9 mouse cellular contexts compared by ENCODE assay signal in genomic region chr9:75435918-75436317, GRCm38 (mm10). TPM values are rescaled to one million over a fixed set of nuclear protein-coding genes. Genes with fewer than 3 reads are reported as not detected.
A peak's percentile ranks its signal among the peaks of the same experiment; 100 is the strongest.
DNase-seq lines count a peak whose midpoint lies in the region; ATAC-seq and TF ChIP-seq lines count a peak whose summit lies in the region.
"Had no signal": no experiment of that assay in that cellular context is flagged by ENCODE, and none has a peak within 500 bp of the region (broad histone marks: within the 10 kb centered on the region; RNA-seq: fewer than 3 reads in every experiment).

No protein-coding gene starts in this region.

- H3K36me3 ChIP-seq in heart, embryonic 12.5 days: no peaks in the 10 kb centered on the region
- no peaks in the 10 kb centered on the region for H3K36me3 ChIP-seq in kidney, postnatal 0 days (ENCODE audit: insufficient read depth, low read length)
- H3K36me3 ChIP-seq in liver, embryonic 14.5 days (replicated peaks; ENCODE audit: control insufficient read depth, insufficient read depth, low read depth): no peaks in the 10 kb centered on the region
- H3K36me3 ChIP-seq in neural tube, embryonic 11.5 days (ENCODE audit: control insufficient read depth, insufficient read depth, low read length): no peaks in the 10 kb centered on the region
- H3K36me3 ChIP-seq in stomach, postnatal 0 days (ENCODE audit: control insufficient read depth, insufficient read depth, low read length): no peaks in the 10 kb centered on the region

- peak; percentile 34 for TF ChIP-seq POLR2A in embryonic fibroblast, embryonic 13.5 days (IDR thresholded peaks at IDR 0.05; ENCODE audit: low read depth, low read length)

- H3K27ac ChIP-seq in embryonic fibroblast, embryonic 13.5 days (ENCODE audit: insufficient read depth, low read length): no peak overlapping the region; the same call in none of the 2 replicates
- H3K27ac ChIP-seq in heart, embryonic 12.5 days (ENCODE audit: poor library complexity, severe bottlenecking): no peak overlapping the region
- peak overlapping the region; percentile 2; the same call in 1 of the 2 replicates for H3K27ac ChIP-seq in kidney, postnatal 0 days
- H3K27ac ChIP-seq in liver, embryonic 14.5 days: no peak overlapping the region
- H3K27ac ChIP-seq in neural tube, embryonic 11.5 days (ENCODE audit: low read depth, low read length): 0 out of 2 replicates have a peak overlapping the region, but pooled peaks have one; percentile 0
- no peak overlapping the region for H3K27ac ChIP-seq in stomach, postnatal 0 days (replicated peaks)

- ATAC-seq in heart, embryonic 12.5 days (ENCODE audit: insufficient number of reproducible peaks, low FRiP score): peak; percentile 80
- ATAC-seq in kidney, postnatal 0 days (replicated peaks; ENCODE audit: low FRiP score, low read depth): peak; percentile 85
- ATAC-seq in liver, embryonic 14.5 days (ENCODE audit: insufficient read depth): peak; percentile 27; the same call in 1 of the 2 replicates
- ATAC-seq in neural tube, embryonic 11.5 days (ENCODE audit: insufficient read depth, low FRiP score, low TSS enrichment): peak; percentile 75
- ATAC-seq in stomach, postnatal 0 days (ENCODE audit: low FRiP score, low TSS enrichment): peak; percentile 79

- WGBS in heart, embryonic 12.5 days: 3% methylated on average over 12 of the region's 12 CpGs
- 2% methylated on average over 12 of the region's 12 CpGs for WGBS in kidney, postnatal 0 days
- WGBS in liver, embryonic 14.5 days (ENCODE audit: insufficient replicate concordance): 4% methylated on average over 12 of the region's 12 CpGs
- WGBS in neural tube, embryonic 11.5 days: 4% methylated on average over 12 of the region's 12 CpGs
- WGBS in stomach, postnatal 0 days: 7% methylated on average over 12 of the region's 12 CpGs

- no peak overlapping the region for H3K4me3 ChIP-seq in embryonic fibroblast, embryonic 13.5 days (ENCODE audit: insufficient read depth, low read length)
- no peak overlapping the region for H3K4me3 ChIP-seq in heart, embryonic 12.5 days
- no peak overlapping the region for H3K4me3 ChIP-seq in kidney, postnatal 0 days (replicated peaks; ENCODE audit: low read depth, low read length)
- H3K4me3 ChIP-seq in liver, embryonic 14.5 days (ENCODE audit: insufficient read depth in 1 of 2, low read depth in 2 of 2, low read length in 2 of 2): no peak overlapping the region
- no peak overlapping the region for H3K4me3 ChIP-seq in neural tube, embryonic 11.5 days (ENCODE audit: low read depth, low read length)
- H3K4me3 ChIP-seq in stomach, postnatal 0 days (ENCODE audit: low read depth, low read length): no peak overlapping the region
- H3K4me3 ChIP-seq: erythroblast, embryonic 14.5 days had no signal

- TF ChIP-seq CTCF in embryonic fibroblast, embryonic 13.5 days (IDR thresholded peaks at IDR 0.05; ENCODE audit: borderline replicate concordance, insufficient read depth, low read length): no peak
- no peak for TF ChIP-seq CTCF in kidney, postnatal 0 days (IDR thresholded peaks at IDR 0.05; ENCODE audit: low read depth)
- TF ChIP-seq CTCF in liver, embryonic 14.5 days (IDR thresholded peaks at IDR 0.05; ENCODE audit: low read depth): no peak
- no peak for TF ChIP-seq CTCF in stomach, postnatal 0 days (IDR thresholded peaks at IDR 0.05; ENCODE audit: low read depth)

- no peak overlapping the region for H3K9ac ChIP-seq in heart, embryonic 12.5 days
- H3K9ac ChIP-seq in kidney, postnatal 0 days (ENCODE audit: low read depth, low read length): no peak overlapping the region
- H3K9ac ChIP-seq in liver, embryonic 14.5 days (replicated peaks): no peak overlapping the region
- peak overlapping the region; percentile 26; the same call in 1 of the 2 replicates for H3K9ac ChIP-seq in neural tube, embryonic 11.5 days (ENCODE audit: low read length)
- H3K9ac ChIP-seq in stomach, postnatal 0 days (ENCODE audit: low read length): no peak overlapping the region

- H3K4me2 ChIP-seq in heart, embryonic 12.5 days: peak overlapping the region; percentile 30
- 0 out of 2 replicates have a peak overlapping the region, but pooled peaks have one; percentile 1 for H3K4me2 ChIP-seq in kidney, postnatal 0 days (ENCODE audit: low read length)
- H3K4me2 ChIP-seq in liver, embryonic 14.5 days (ENCODE audit: low read depth): no peak overlapping the region
- H3K4me2 ChIP-seq in neural tube, embryonic 11.5 days (ENCODE audit: low read depth): no peak overlapping the region
- no peak overlapping the region for H3K4me2 ChIP-seq in stomach, postnatal 0 days (replicated peaks; ENCODE audit: low read depth)

- peaks cover 9% of the 10 kb centered on the region; the same call in 1 of the 2 replicates for H3K4me1 ChIP-seq in embryonic fibroblast, embryonic 13.5 days (ENCODE audit: control insufficient read depth, insufficient read depth, low read length)
- H3K4me1 ChIP-seq in heart, embryonic 12.5 days (replicated peaks): peaks cover 9% of the 10 kb centered on the region
- H3K4me1 ChIP-seq in kidney, postnatal 0 days (replicated peaks; ENCODE audit: insufficient read depth, low read length): no peaks in the 10 kb centered on the region
- H3K4me1 ChIP-seq in liver, embryonic 14.5 days (replicated peaks; ENCODE audit: control insufficient read depth in 2 of 2, insufficient read depth in 2 of 2, low read length in 1 of 2): peaks cover 3 to 6% of the 10 kb centered on the region in 2 experiments; a peak in 1 of 4 replicates
- H3K4me1 ChIP-seq in neural tube, embryonic 11.5 days (ENCODE audit: control insufficient read depth, insufficient read depth, low read length): no peaks in the 10 kb centered on the region
- H3K4me1 ChIP-seq in stomach, postnatal 0 days (replicated peaks; ENCODE audit: control insufficient read depth, insufficient read depth): no peaks in the 10 kb centered on the region

- no peak for TF ChIP-seq EP300 in liver, embryonic 14.5 days (IDR thresholded peaks at IDR 0.05; ENCODE audit: low read depth)
- no peak for TF ChIP-seq EP300 in stomach, postnatal 0 days (optimal IDR thresholded peaks at IDR 0.05)

- H3K27me3 ChIP-seq in heart, embryonic 12.5 days (replicated peaks): no peaks in the 10 kb centered on the region
- H3K27me3 ChIP-seq in kidney, postnatal 0 days (ENCODE audit: insufficient read depth, low read length): no peaks in the 10 kb centered on the region
- no peaks in the 10 kb centered on the region for H3K27me3 ChIP-seq in liver, embryonic 14.5 days (ENCODE audit: control insufficient read depth, insufficient read depth, low read length)
- H3K27me3 ChIP-seq in neural tube, embryonic 11.5 days (ENCODE audit: control insufficient read depth, insufficient read depth, low read length): no peaks in the 10 kb centered on the region
- no peaks in the 10 kb centered on the region for H3K27me3 ChIP-seq in stomach, postnatal 0 days (ENCODE audit: control insufficient read depth, insufficient read depth, low read length)

- H3K9me3 ChIP-seq in heart, embryonic 12.5 days (replicated peaks): no peaks in the 10 kb centered on the region
- no peaks in the 10 kb centered on the region for H3K9me3 ChIP-seq in kidney, postnatal 0 days (replicated peaks; ENCODE audit: low read length)
- no peaks in the 10 kb centered on the region for H3K9me3 ChIP-seq in liver, embryonic 14.5 days (ENCODE audit: control insufficient read depth, low read length)
- no peaks in the 10 kb centered on the region for H3K9me3 ChIP-seq in neural tube, embryonic 11.5 days (ENCODE audit: control insufficient read depth, low read length)
- no peaks in the 10 kb centered on the region for H3K9me3 ChIP-seq in stomach, postnatal 0 days (ENCODE audit: control insufficient read depth, low read length)

- peak; percentile 80 for DNase-seq in CD4-positive, CD25-positive, alpha-beta regulatory T cell, adult 2 months (ENCODE audit: low read depth, low spot score)
- peak; percentile 91 for DNase-seq in adrenal gland, postnatal 14 days
- DNase-seq in kidney, postnatal 0 days (ENCODE audit: low spot score): peak; percentile 93
- DNase-seq in liver, embryonic 14.5 days (ENCODE audit: low read depth in 3 of 3, low spot score in 3 of 3): peak; percentile 18 to 34 (median 31)
- peak; percentile 81 for DNase-seq in neural tube, embryonic 11.5 days (ENCODE audit: low spot score)
- DNase-seq in stomach, postnatal 0 days (ENCODE audit: low spot score): peak; percentile 69

RNA-seq across cellular contexts. Expression of gene Leo1, which starts 5.4 kb away (rescaled TPM):
- total RNA-seq in adrenal gland, postnatal 14 days (2021): 32.0 and 37.1 TPM in 2 replicates
- 29.6 and 30.6 TPM in 2 replicates for polyA plus RNA-seq in embryonic fibroblast, embryonic 13.5 days (2011; ENCODE audit: insufficient read length, low read depth, missing spikeins)
- polyA plus RNA-seq in heart, embryonic 12.5 days (2016; fragmentation: Nextera tagmentation; extraction: Ambion mirVana): 33.8 and 37.0 TPM in 2 replicates
- polyA plus RNA-seq in kidney, postnatal 0 days (2015; fragmentation: Nextera tagmentation; extraction: Ambion mirVana): 31.4 and 36.6 TPM in 2 replicates
- polyA plus RNA-seq in liver, embryonic 14.5 days (2012; rRNA removed): 4.5 and 8.2 TPM in 2 replicates
- polyA plus RNA-seq in liver, embryonic 14.5 days (2014; fragmentation: Nextera tagmentation; extraction: Ambion mirVana): 10.8 and 14.1 TPM in 2 replicates
- polyA plus RNA-seq in neural tube, embryonic 11.5 days (2014; fragmentation: Nextera tagmentation; extraction: Ambion mirVana): 47.0 and 50.9 TPM in 2 replicates
- polyA plus RNA-seq in stomach, postnatal 0 days (2015; fragmentation: Nextera tagmentation; extraction: Ambion mirVana): 16.1 and 17.8 TPM in 2 replicates

RNA-seq across cellular contexts. Expression of gene Mapk6, which starts 26.1 kb away (rescaled TPM):
- 35.0 and 38.0 TPM in 2 replicates for total RNA-seq in adrenal gland, postnatal 14 days (2021)
- polyA plus RNA-seq in embryonic fibroblast, embryonic 13.5 days (2011; ENCODE audit: insufficient read length, low read depth, missing spikeins): 107 and 120 TPM in 2 replicates
- polyA plus RNA-seq in heart, embryonic 12.5 days (2016; fragmentation: Nextera tagmentation; extraction: Ambion mirVana): 66.9 and 68.4 TPM in 2 replicates
- 39.9 and 40.1 TPM in 2 replicates for polyA plus RNA-seq in kidney, postnatal 0 days (2015; fragmentation: Nextera tagmentation; extraction: Ambion mirVana)
- polyA plus RNA-seq in liver, embryonic 14.5 days (2012; rRNA removed): 7.7 and 9.3 TPM in 2 replicates
- 17.1 and 20.2 TPM in 2 replicates for polyA plus RNA-seq in liver, embryonic 14.5 days (2014; fragmentation: Nextera tagmentation; extraction: Ambion mirVana)
- 204 and 213 TPM in 2 replicates for polyA plus RNA-seq in neural tube, embryonic 11.5 days (2014; fragmentation: Nextera tagmentation; extraction: Ambion mirVana)
- polyA plus RNA-seq in stomach, postnatal 0 days (2015; fragmentation: Nextera tagmentation; extraction: Ambion mirVana): 28.9 and 29.0 TPM in 2 replicates

Comparison
In these comparisons a context has a peak if more than half of its experiments do, and no peak if none do; other contexts are left out.
1. DNase-seq: peak in every context shown above with its lines; median percentile 93 in kidney, postnatal 0 days; 91 in adrenal gland, postnatal 14 days; 81 in neural tube, embryonic 11.5 days; 80 in CD4-positive, CD25-positive, alpha-beta regulatory T cell, adult 2 months; 69 in stomach, postnatal 0 days; 31 in liver, embryonic 14.5 days.
2. H3K27ac ChIP-seq: peak in kidney, postnatal 0 days (single experiment) and neural tube, embryonic 11.5 days (single experiment); none in embryonic fibroblast, embryonic 13.5 days (single experiment), heart, embryonic 12.5 days (single experiment), liver, embryonic 14.5 days (single experiment) and stomach, postnatal 0 days (single experiment).
3. ATAC-seq: peak in every context shown above with its lines; median percentile 85 in kidney, postnatal 0 days; 80 in heart, embryonic 12.5 days; 79 in stomach, postnatal 0 days; 75 in neural tube, embryonic 11.5 days; 27 in liver, embryonic 14.5 days.
4. H3K4me2 ChIP-seq: peak in heart, embryonic 12.5 days (single experiment) and kidney, postnatal 0 days (single experiment); none in liver, embryonic 14.5 days (single experiment), neural tube, embryonic 11.5 days (single experiment) and stomach, postnatal 0 days (single experiment).